Mouse (Mus musculus) cortical plate, adult 2 months (tissue): ENCODE data around the gene Ddah2. TPM values are rescaled to one million over a fixed set of nuclear protein-coding genes. Genes with fewer than 3 reads are reported as not detected.
A peak's percentile ranks its signal among the peaks of the same experiment; 100 is the strongest.

ENCODE experiments used
- H3K27ac ChIP-seq: fragments of 200-500 bp; 2 replicates; pipeline ENCODE4 v1.5.1; 2012; ENCODE audit warnings: low read length, control low read depth, inconsistent platforms; ENCODE audit not compliant: insufficient read depth
- H3K4me1 ChIP-seq: fragments of 200-500 bp; 2 replicates; pipeline ENCODE4 v1.6.1; 2011; ENCODE audit warnings: low read length; ENCODE audit not compliant: control insufficient read depth, insufficient read depth
- H3K4me3 ChIP-seq: fragments of 200-500 bp; 2 replicates; pipeline ENCODE4 v1.5.1; 2011; ENCODE audit warnings: mild to moderate bottlenecking, low read length, control low read depth; ENCODE audit not compliant: insufficient read depth
- CTCF ChIP-seq: fragments of 200-500 bp; IDR thresholded peaks from 2 replicates; pipeline ENCODE4 v1.5.1; 2011; ENCODE audit warnings: mild to moderate bottlenecking, control low read depth, low read length; ENCODE audit not compliant: insufficient read depth; ENCODE audit errors: extremely low read depth
- POLR2A ChIP-seq: fragments of 200-500 bp; IDR thresholded peaks from 2 replicates; pipeline ENCODE4 v1.6.1; 2011; ENCODE audit warnings: mild to moderate bottlenecking, low read length, control low read depth; ENCODE audit not compliant: insufficient read depth; ENCODE audit errors: extremely low read depth
- polyA plus RNA-seq: library from polyadenylated mRNA; depleted of rRNA; stranded (reverse); fragments of >200 nt; gene quantifications from 2 replicates; pipeline ENCODE4 v1.2.3, GENCODE M21; 2012

The Ddah2 gene
- polyA plus RNA-seq, 1 experiment: 26.8 TPM

- H3K27ac ChIP-seq: no peak overlapping the region
- no peak for TF ChIP-seq POLR2A
- TF ChIP-seq CTCF: no peak
- no peak overlapping the region for H3K4me3 ChIP-seq
- no peaks in the 10 kb centered on the region for H3K4me1 ChIP-seq
Observed at GRCm38 (mm10) chr17:35019894-35020293, 38.9 kb upstream of the Ddah2 start.

GRCm38 (mm10) chr17:35020551-35020950 is 38.3 kb upstream of the Ddah2 start:
- Histone ChIP-seq H3K27ac (no peak overlapping the region), H3K4me3 (no peak overlapping the region), H3K4me1 (no peaks in the 10 kb centered on the region)
- no peak for TF ChIP-seq CTCF
- TF ChIP-seq POLR2A: no peak

GRCm38 (mm10) chr17:35021163-35021808 is 37.5 kb upstream of the Ddah2 start:
- H3K4me1 ChIP-seq: no peaks in the 10 kb centered on the region
- H3K27ac ChIP-seq: no peak overlapping the region
- TF ChIP-seq CTCF: peak; percentile 93
- TF ChIP-seq POLR2A: no peak
- no peak overlapping the region; the same call in 1 of the 2 replicates for H3K4me3 ChIP-seq

- H3K27ac ChIP-seq: no peak overlapping the region
Observed at GRCm38 (mm10) chr17:35021842-35022477, 36.9 kb upstream of the Ddah2 start.

GRCm38 (mm10) chr17:35022541-35023060 is 36.2 kb upstream of the Ddah2 start:
- H3K4me1 ChIP-seq: no peaks in the 10 kb centered on the region
- H3K4me3 ChIP-seq: no peak overlapping the region
- no peak overlapping the region for H3K27ac ChIP-seq
- TF ChIP-seq CTCF: no peak
- no peak for TF ChIP-seq POLR2A

More at GRCm38 (mm10) chr17:35021842-35022477, 36.9 kb upstream of the Ddah2 start:
- no peaks in the 10 kb centered on the region for H3K4me1 ChIP-seq
- H3K4me3 ChIP-seq: no peak overlapping the region
- TF ChIP-seq POLR2A (no peak), CTCF (no peak)

GRCm38 (mm10) chr17:35023221-35023620 is 35.6 kb upstream of the Ddah2 start:
- TF ChIP-seq CTCF (no peak), POLR2A (no peak)
- Histone ChIP-seq H3K4me1 (no peaks in the 10 kb centered on the region), H3K4me3 (no peak overlapping the region), H3K27ac (no peak overlapping the region)

- H3K4me3 ChIP-seq: no peak overlapping the region
- H3K4me1 ChIP-seq: no peaks in the 10 kb centered on the region
- TF ChIP-seq POLR2A (no peak), CTCF (no peak)
- no peak overlapping the region for H3K27ac ChIP-seq
Observed at GRCm38 (mm10) chr17:35023756-35024155, 35.1 kb upstream of the Ddah2 start.

GRCm38 (mm10) chr17:35024261-35024660 is 34.6 kb upstream of the Ddah2 start:
- Histone ChIP-seq H3K4me3 (no peak overlapping the region), H3K4me1 (no peaks in the 10 kb centered on the region), H3K27ac (no peak overlapping the region)
- TF ChIP-seq CTCF: no peak
- no peak for TF ChIP-seq POLR2A

GRCm38 (mm10) chr17:35024691-35025488 is 33.9 kb upstream of the Ddah2 start:
- no peaks in the 10 kb centered on the region; the same call in 1 of the 2 replicates for H3K4me1 ChIP-seq

GRCm38 (mm10) chr17:35026206-35026605 is 32.6 kb upstream of the Ddah2 start:
- no peaks in the 10 kb centered on the region; the same call in 1 of the 2 replicates for H3K4me1 ChIP-seq
- no peak for TF ChIP-seq POLR2A
- no peak for TF ChIP-seq CTCF
- no peak overlapping the region for H3K27ac ChIP-seq
- no peak overlapping the region for H3K4me3 ChIP-seq

More at GRCm38 (mm10) chr17:35024691-35025488, 33.9 kb upstream of the Ddah2 start:
- Histone ChIP-seq H3K27ac (no peak overlapping the region), H3K4me3 (no peak overlapping the region)
- no peak for TF ChIP-seq CTCF
- no peak for TF ChIP-seq POLR2A
